Mouse (Mus musculus): Measurements from ENCODE around the gene Mrtfb. TPM values are rescaled to one million over a fixed set of nuclear protein-coding genes. Genes with fewer than 3 reads are reported as not detected.

Mrtfb gene
- total and polyA plus RNA-seq, 3 experiments, result 8.3 to 27.1 (median 24.9) TPM

DNA sequence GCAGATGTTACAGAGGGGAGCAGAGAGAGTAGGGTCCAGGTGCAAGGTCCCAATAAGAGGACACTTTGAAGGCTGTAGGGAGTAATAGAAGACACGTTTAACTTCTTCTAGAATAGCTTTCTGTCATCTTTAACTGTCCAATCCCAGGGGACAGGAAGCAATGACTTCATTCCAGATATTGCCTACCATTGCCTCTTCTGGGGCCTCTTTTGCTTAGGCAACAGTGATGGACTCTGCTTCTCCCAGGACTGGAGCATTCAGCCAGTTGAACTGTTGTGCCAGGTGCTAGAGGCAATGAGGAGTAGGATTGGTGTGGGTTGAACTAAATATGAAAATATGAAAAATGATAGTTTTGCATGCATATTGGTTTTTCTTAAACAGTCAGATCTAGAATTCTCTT is 41.6 kb downstream of the Mrtfb start:
- no peak for DNase-seq
- TF ChIP-seq EP300 (IDR thresholded peaks at IDR 0.05; ENCODE audit: insufficient read depth, low read depth, low read length), result no peak
- TF ChIP-seq CTCF (IDR thresholded peaks at IDR 0.05), result no peak
- TF ChIP-seq POLR2A (IDR thresholded peaks at IDR 0.05; ENCODE audit: insufficient read depth, low read depth, low read length), result no peak
- 35% methylated on average over 1 of the region's 1 CpGs for WGBS
- Histone ChIP-seq H3K4me3 (no peak overlapping the region), H3K27ac (no peak overlapping the region; the same call in 1 of the 2 replicates), H3K79me2 (replicated peaks; ENCODE audit: control insufficient read depth, insufficient read depth, low read length) (peaks cover 12% of the 10 kb centered on the region), H3K36me3 (ENCODE audit: control insufficient read depth, insufficient read depth, low read length) (peaks cover 21% of the 10 kb centered on the region), H3K4me1 (ENCODE audit: control insufficient read depth, insufficient read depth, low read length) (peaks cover 26% of the 10 kb centered on the region), H3K27me3 (ENCODE audit: control insufficient read depth, insufficient read depth, low read length) (no peaks in the 10 kb centered on the region), H3K9ac (ENCODE audit: low read depth, low read length) (no peak overlapping the region)
- intact Hi-C loops (cut with DNase I), result no loop called here

DNA sequence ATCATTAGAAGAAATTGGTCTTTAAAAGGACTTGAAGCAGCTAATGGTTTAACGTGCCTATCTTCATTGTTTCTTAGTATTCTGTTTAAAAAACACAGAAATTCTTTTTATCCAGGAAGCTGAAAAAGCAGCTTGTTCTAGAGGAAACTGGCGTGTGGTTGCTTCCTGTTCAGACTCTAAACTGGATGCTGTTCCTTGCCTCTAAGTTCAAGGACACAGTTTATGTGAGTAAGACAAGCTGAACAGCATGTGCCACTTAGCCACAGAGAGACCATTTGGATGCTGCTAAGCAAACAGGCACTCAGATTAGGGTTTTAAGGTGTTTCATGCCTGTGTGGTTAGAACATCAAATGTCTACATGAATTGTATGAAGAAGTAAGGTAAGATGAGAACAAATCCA is 42.7 kb downstream of the Mrtfb start:
- WGBS, result 28% methylated on average over 2 of the region's 2 CpGs
- no peak overlapping the region for H3K4me3 ChIP-seq
- intact Hi-C loops (cut with DNase I), result no loop called here
- no peaks in the 10 kb centered on the region for H3K27me3 ChIP-seq (ENCODE audit: control insufficient read depth, insufficient read depth, low read length)
- peaks cover 14% of the 10 kb centered on the region for H3K36me3 ChIP-seq (ENCODE audit: control insufficient read depth, insufficient read depth, low read length)
- peaks cover 9% of the 10 kb centered on the region for H3K79me2 ChIP-seq (replicated peaks; ENCODE audit: control insufficient read depth, insufficient read depth, low read length)
- peak overlapping the region; percentile 37 for H3K27ac ChIP-seq
- H3K9ac ChIP-seq (ENCODE audit: low read depth, low read length), result 0 out of 2 replicates have a peak overlapping the region, but pooled peaks have one; percentile 33
- H3K4me1 ChIP-seq (ENCODE audit: control insufficient read depth, insufficient read depth, low read length), result peaks cover 20% of the 10 kb centered on the region
- no peak for DNase-seq
- TF ChIP-seq EP300 (IDR thresholded peaks at IDR 0.05; ENCODE audit: insufficient read depth, low read depth, low read length), result no peak

DNA sequence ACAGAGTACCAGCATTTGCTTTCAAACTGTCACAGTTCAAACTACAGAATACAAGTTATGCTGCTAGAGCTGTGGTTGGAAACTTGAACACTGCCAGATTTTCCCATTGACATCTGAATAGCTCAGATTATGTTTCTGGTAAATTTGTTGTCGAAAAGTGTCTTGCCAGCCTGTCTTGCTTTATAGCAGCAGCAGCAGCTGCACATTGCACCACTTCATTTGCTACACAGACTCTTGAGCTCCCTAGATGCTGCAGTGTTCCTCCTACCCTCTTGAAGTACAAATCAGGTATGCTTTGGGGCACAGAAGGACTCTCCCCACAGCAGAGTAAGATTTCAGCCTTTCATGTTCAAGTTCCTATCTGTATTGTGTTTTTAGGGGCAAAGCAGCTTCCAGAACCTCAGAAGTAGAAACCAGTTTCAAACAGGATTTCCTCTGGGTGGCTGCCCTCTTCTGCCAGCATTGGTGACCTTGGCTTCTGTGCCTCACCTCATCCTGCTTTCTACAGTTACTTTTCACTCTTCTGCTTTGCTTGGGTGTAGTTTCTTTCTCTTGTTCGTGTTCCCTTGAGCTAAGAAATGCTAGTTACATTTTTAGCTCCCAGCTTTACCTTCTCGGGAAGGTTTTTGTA is 49.9 kb downstream of the Mrtfb start:
- intact Hi-C loops (cut with DNase I), result no loop called here
- Histone ChIP-seq H3K27me3 (ENCODE audit: control insufficient read depth, insufficient read depth, low read length) (no peaks in the 10 kb centered on the region), H3K36me3 (ENCODE audit: control insufficient read depth, insufficient read depth, low read length) (peaks cover 12% of the 10 kb centered on the region), H3K79me2 (replicated peaks; ENCODE audit: control insufficient read depth, insufficient read depth, low read length) (peaks cover 6% of the 10 kb centered on the region), H3K4me3 (no peak overlapping the region), H3K27ac (0 out of 2 replicates have a peak overlapping the region, but pooled peaks have one; percentile 11), H3K9ac (ENCODE audit: low read depth, low read length) (no peak overlapping the region), H3K4me1 (ENCODE audit: control insufficient read depth, insufficient read depth, low read length) (peaks cover 13% of the 10 kb centered on the region)
- TF ChIP-seq EP300 (IDR thresholded peaks at IDR 0.05; ENCODE audit: insufficient read depth, low read depth, low read length) (no peak), POLR2A (IDR thresholded peaks at IDR 0.05; ENCODE audit: insufficient read depth, low read depth, low read length) (no peak), CTCF (IDR thresholded peaks at IDR 0.05) (no peak)
- no peak for DNase-seq
- 47% methylated on average over 3 of the region's 3 CpGs for WGBS

DNA sequence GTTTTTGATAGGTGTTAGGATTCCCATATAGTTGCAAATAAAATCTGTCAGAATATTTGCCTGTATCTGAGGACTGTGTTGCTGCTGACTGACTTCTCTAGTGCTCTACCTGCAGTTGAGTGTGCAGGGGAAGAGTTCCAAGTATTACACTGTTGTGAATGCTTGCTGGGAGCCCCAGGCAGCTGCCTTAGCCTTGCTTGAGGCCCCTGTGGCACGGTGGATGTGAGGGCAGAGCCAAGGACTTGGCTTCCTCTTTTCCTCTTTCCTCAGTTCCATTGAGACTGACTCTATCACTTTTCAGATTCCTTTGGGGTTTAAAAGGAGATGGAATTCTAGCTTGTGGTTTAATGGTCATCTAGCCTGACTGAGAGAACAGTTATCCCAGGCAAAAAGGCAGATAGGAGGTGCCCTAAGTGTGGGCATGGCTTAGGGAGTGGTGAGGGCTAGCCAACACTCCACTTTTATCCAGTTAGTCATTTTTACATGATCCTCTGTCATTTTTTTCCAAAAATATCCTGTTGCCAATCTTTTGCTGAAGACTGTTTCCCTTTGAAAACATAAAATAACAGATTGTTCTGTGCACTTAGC is 53.9 kb downstream of the Mrtfb start:
- Histone ChIP-seq H3K4me1 (ENCODE audit: control insufficient read depth, insufficient read depth, low read length) (peaks cover 16% of the 10 kb centered on the region), H3K79me2 (replicated peaks; ENCODE audit: control insufficient read depth, insufficient read depth, low read length) (peaks cover 2% of the 10 kb centered on the region), H3K4me3 (no peak overlapping the region), H3K27me3 (ENCODE audit: control insufficient read depth, insufficient read depth, low read length) (no peaks in the 10 kb centered on the region), H3K27ac (no peak overlapping the region), H3K36me3 (ENCODE audit: control insufficient read depth, insufficient read depth, low read length) (peaks cover 12% of the 10 kb centered on the region), H3K9ac (ENCODE audit: low read depth, low read length) (no peak overlapping the region)
- TF ChIP-seq POLR2A (IDR thresholded peaks at IDR 0.05; ENCODE audit: insufficient read depth, low read depth, low read length) (no peak), EP300 (IDR thresholded peaks at IDR 0.05; ENCODE audit: insufficient read depth, low read depth, low read length) (no peak), CTCF (IDR thresholded peaks at IDR 0.05) (no peak)
- WGBS, result 6% methylated on average over 1 of the region's 1 CpGs
- no peak for DNase-seq
- intact Hi-C loops (cut with DNase I), result no loop called here

DNA sequence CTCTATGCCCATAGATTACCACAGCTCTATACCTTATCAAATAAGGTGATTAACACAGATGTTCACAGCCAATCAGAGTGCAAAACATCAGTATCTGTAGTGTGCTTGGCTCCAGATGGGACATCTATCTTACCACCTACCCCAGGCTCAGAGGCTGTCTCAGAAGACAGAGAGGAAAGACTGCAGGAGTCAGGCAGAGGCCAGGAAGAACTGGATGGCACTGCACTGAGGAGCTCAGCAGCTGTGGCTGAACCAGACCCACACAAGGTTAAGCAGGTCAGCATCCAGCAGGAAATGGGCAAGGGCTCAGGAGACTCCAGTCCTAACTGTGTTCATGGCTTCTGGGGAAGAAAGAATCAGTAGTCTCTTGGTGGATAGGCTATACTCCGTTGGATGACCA is 55.1 kb downstream of the Mrtfb start:
- Histone ChIP-seq H3K4me1 (ENCODE audit: control insufficient read depth, insufficient read depth, low read length) (peaks cover 11% of the 10 kb centered on the region), H3K9ac (ENCODE audit: low read depth, low read length) (no peak overlapping the region), H3K27ac (no peak overlapping the region), H3K4me3 (no peak overlapping the region), H3K36me3 (ENCODE audit: control insufficient read depth, insufficient read depth, low read length) (peaks cover 5% of the 10 kb centered on the region), H3K79me2 (replicated peaks; ENCODE audit: control insufficient read depth, insufficient read depth, low read length) (peaks cover 2% of the 10 kb centered on the region), H3K27me3 (ENCODE audit: control insufficient read depth, insufficient read depth, low read length) (no peaks in the 10 kb centered on the region)
- no peak for DNase-seq
- intact Hi-C loops (cut with DNase I), result no loop called here
- no peak for TF ChIP-seq POLR2A (IDR thresholded peaks at IDR 0.05; ENCODE audit: insufficient read depth, low read depth, low read length)
- TF ChIP-seq EP300 (IDR thresholded peaks at IDR 0.05; ENCODE audit: insufficient read depth, low read depth, low read length), result no peak
- TF ChIP-seq CTCF (IDR thresholded peaks at IDR 0.05), result no peak
- 78% methylated on average over 1 of the region's 1 CpGs for WGBS

DNA sequence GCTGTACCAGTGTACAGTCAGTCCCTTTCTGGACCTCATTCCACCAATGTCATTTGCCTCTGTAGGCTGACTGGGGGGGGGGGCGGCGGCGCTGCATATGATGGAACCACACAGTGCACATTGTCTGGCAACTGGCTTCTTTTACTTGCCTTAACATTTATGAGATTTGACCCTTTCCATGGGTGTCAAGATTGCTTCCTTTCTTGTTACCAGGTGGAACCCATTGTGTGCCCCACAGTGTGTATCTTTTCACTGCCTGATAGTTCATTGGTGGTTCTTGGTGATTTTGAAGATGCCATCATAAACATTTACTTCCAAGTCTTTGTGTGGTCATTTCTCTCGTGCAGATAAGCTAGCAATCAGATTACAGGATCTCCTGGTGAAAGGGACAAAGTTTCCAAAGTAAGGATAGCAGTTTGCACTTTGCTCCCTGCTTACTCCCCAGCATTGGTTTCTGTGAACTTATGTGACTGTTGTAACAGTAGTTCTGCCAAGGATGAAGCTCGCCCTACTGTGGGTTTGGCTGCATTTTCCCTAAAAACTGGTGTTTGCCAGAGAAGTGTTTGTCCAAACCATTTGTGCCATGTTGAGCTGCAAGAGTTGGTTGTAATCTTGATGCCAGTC is 56.9 kb downstream of the Mrtfb start:
- no peak for TF ChIP-seq CTCF (IDR thresholded peaks at IDR 0.05)
- TF ChIP-seq POLR2A (IDR thresholded peaks at IDR 0.05; ENCODE audit: insufficient read depth, low read depth, low read length), result no peak
- TF ChIP-seq EP300 (IDR thresholded peaks at IDR 0.05; ENCODE audit: insufficient read depth, low read depth, low read length), result no peak
- Histone ChIP-seq H3K4me1 (ENCODE audit: control insufficient read depth, insufficient read depth, low read length) (peaks cover 11% of the 10 kb centered on the region), H3K9ac (ENCODE audit: low read depth, low read length) (no peak overlapping the region), H3K36me3 (ENCODE audit: control insufficient read depth, insufficient read depth, low read length) (no peaks in the 10 kb centered on the region), H3K27me3 (ENCODE audit: control insufficient read depth, insufficient read depth, low read length) (no peaks in the 10 kb centered on the region), H3K79me2 (replicated peaks; ENCODE audit: control insufficient read depth, insufficient read depth, low read length) (no peaks in the 10 kb centered on the region; the same call in none of the 2 replicates), H3K27ac (no peak overlapping the region), H3K4me3 (no peak overlapping the region)
- DNase-seq, result no peak
- intact Hi-C loops (cut with DNase I), result no loop called here
- 87% methylated on average over 5 of the region's 5 CpGs for WGBS

Data from heart, adult 2 months (tissue).